Mouse (Mus musculus): ENCODE data around the gene Olfr1231.

- TF ChIP-seq CTCF (IDR thresholded peaks at IDR 0.05; ENCODE audit: low read depth): no peak
- no peak for TF ChIP-seq EP300 (optimal IDR thresholded peaks at IDR 0.05)
Observed at GRCm38 (mm10) chr2:89342298-89342697, 35.4 kb upstream of the Olfr1231 start, which contains the start of gene Olfr1233.

Measured in stomach, postnatal 0 days (tissue).